Mouse (Mus musculus) right cerebral cortex, postnatal 4 days (tissue): ENCODE results near the gene Farp2.
"Not testable (repeated sequence)": the region's sequence is repeated elsewhere in the genome, so short reads cannot be mapped to it uniquely, and the experiment has no call there.

Experiments
- DNase-seq: peaks from one replicate; pipeline ENCODE4 v3.0.0-alpha.2; 2022

Farp2 gene

GRCm38 (mm10) chr1:93511585-93512350 lies at the start of gene Farp2:
Gene Farp2 (plus strand): TSS chr1:93512079.
- peak; percentile 90 for DNase-seq

- no peak for DNase-seq
These were observed 46.8 kb upstream of the Farp2 start for GRCm38 (mm10) chr1:93465066-93465465.

GRCm38 (mm10) chr1:93465746-93466145 lies 46.1 kb upstream of the Farp2 start:
- no peak for DNase-seq

GRCm38 (mm10) chr1:93468626-93469025 lies 43.3 kb upstream of the Farp2 start:
- DNase-seq, result no peak

GRCm38 (mm10) chr1:93475694-93476093 lies 36.2 kb upstream of the Farp2 start:
- DNase-seq, result no peak

- DNase-seq, result peak; percentile 96
These were observed 33.9 kb upstream of the Farp2 start for GRCm38 (mm10) chr1:93477758-93478585.

GRCm38 (mm10) chr1:93478586-93479475 lies 33.0 kb upstream of the Farp2 start, which contains the start of gene Hdlbp:
Gene Hdlbp (minus strand): TSS chr1:93478815.
- DNase-seq, result peak; percentile 98

GRCm38 (mm10) chr1:93479476-93480083 lies 32.3 kb upstream of the Farp2 start:
- no peak for DNase-seq

- DNase-seq, result not testable (repeated sequence)
These were observed 25.6 kb upstream of the Farp2 start for GRCm38 (mm10) chr1:93486302-93486701.

GRCm38 (mm10) chr1:93495312-93495711 lies 16.6 kb upstream of the Farp2 start:
- DNase-seq, result no peak

GRCm38 (mm10) chr1:93506944-93507676 lies 4.8 kb upstream of the Farp2 start:
- DNase-seq, result peak; percentile 13

- DNase-seq, result peak; percentile 12
These were observed 3.3 kb upstream of the Farp2 start for GRCm38 (mm10) chr1:93508576-93508975.

GRCm38 (mm10) chr1:93512351-93512690 lies 442 bp downstream of the Farp2 start:
- DNase-seq, result no peak

GRCm38 (mm10) chr1:93513221-93513620 lies 1.3 kb downstream of the Farp2 start:
- DNase-seq, result no peak

- DNase-seq, result no peak
These were observed 9.6 kb downstream of the Farp2 start for GRCm38 (mm10) chr1:93521491-93521890.

GRCm38 (mm10) chr1:93522325-93522724 lies 10.4 kb downstream of the Farp2 start:
- no peak for DNase-seq

- no peak for DNase-seq
These were observed 17.9 kb downstream of the Farp2 start for GRCm38 (mm10) chr1:93529801-93530200.

GRCm38 (mm10) chr1:93537227-93537626 lies 25.3 kb downstream of the Farp2 start:
- DNase-seq, result no peak

GRCm38 (mm10) chr1:93543196-93543595 lies 31.3 kb downstream of the Farp2 start:
- no peak for DNase-seq

GRCm38 (mm10) chr1:93547286-93547685 lies 35.4 kb downstream of the Farp2 start:
- no peak for DNase-seq

- no peak for DNase-seq
These were observed 39.5 kb downstream of the Farp2 start for GRCm38 (mm10) chr1:93551427-93551826.

- DNase-seq, result no peak
These were observed 51.3 kb downstream of the Farp2 start for GRCm38 (mm10) chr1:93563224-93563623.
